Mouse (Mus musculus): Measurements from ENCODE around the gene Cacna1a. TPM values are rescaled to one million over a fixed set of nuclear protein-coding genes. Genes with fewer than 3 reads are reported as not detected.
"Not testable (repeated sequence)": the region's sequence is repeated elsewhere in the genome, so short reads cannot be mapped to it uniquely, and the experiment has no call there.

The Cacna1a gene
- polyA plus RNA-seq, 1 experiment from 2014 or later, result 0.74 TPM

GRCm38 (mm10) chr8:84664566-84665384 is 276.5 kb downstream of the Cacna1a start:
- Histone ChIP-seq H3K4me2 (peak overlapping the region; percentile 99), H3K9me3 (replicated peaks) (no peaks in the 10 kb centered on the region), H3K9ac (peak overlapping the region; percentile 93), H3K36me3 (no peaks in the 10 kb centered on the region), H3K27me3 (no peaks in the 10 kb centered on the region), H3K4me1 (replicated peaks) (peaks cover 79% of the 10 kb centered on the region), H3K27ac (peak overlapping the region; percentile 98), H3K4me3 (replicated peaks) (peak overlapping the region; percentile 81)
- DNase-seq, result peak; percentile 65
- ATAC-seq (ENCODE audit: low read depth), result peak; percentile 45
- WGBS (ENCODE audit: insufficient replicate concordance), result under 1% methylated on average over 29 of the region's 29 CpGs

GRCm38 (mm10) chr8:84665385-84665893 is 277.2 kb downstream of the Cacna1a start:
- peaks cover 78% of the 10 kb centered on the region for H3K4me1 ChIP-seq (replicated peaks)
- DNase-seq (no peak), ATAC-seq (ENCODE audit: low read depth) (peak; percentile 2; the same call in 1 of the 2 replicates)
- peaks cover under 1% of the 10 kb centered on the region; the same call in 1 of the 2 replicates for H3K36me3 ChIP-seq
- WGBS (ENCODE audit: insufficient replicate concordance), result 2% methylated on average over 14 of the region's 14 CpGs
- no peaks in the 10 kb centered on the region for H3K27me3 ChIP-seq
- peak overlapping the region; percentile 98 for H3K27ac ChIP-seq
- H3K4me2 ChIP-seq, result peak overlapping the region; percentile 99
- H3K4me3 ChIP-seq (replicated peaks), result peak overlapping the region; percentile 81
- H3K9ac ChIP-seq, result peak overlapping the region; percentile 93
- H3K9me3 ChIP-seq (replicated peaks), result no peaks in the 10 kb centered on the region

GRCm38 (mm10) chr8:84668081-84668480 is 279.8 kb downstream of the Cacna1a start:
- DNase-seq, result no peak
- Histone ChIP-seq H3K4me3 (replicated peaks) (no peak overlapping the region), H3K27me3 (no peaks in the 10 kb centered on the region), H3K9me3 (replicated peaks) (no peaks in the 10 kb centered on the region), H3K9ac (no peak overlapping the region), H3K4me1 (replicated peaks) (peaks cover 68% of the 10 kb centered on the region), H3K4me2 (no peak overlapping the region), H3K27ac (no peak overlapping the region), H3K36me3 (peaks cover 23% of the 10 kb centered on the region)
- WGBS (ENCODE audit: insufficient replicate concordance), result 67% methylated on average over 1 of the region's 1 CpGs
- no peak for ATAC-seq (ENCODE audit: low read depth)

GRCm38 (mm10) chr8:84668731-84669485 is 280.7 kb downstream of the Cacna1a start:
- no peak overlapping the region for H3K4me3 ChIP-seq (replicated peaks)
- H3K4me1 ChIP-seq (replicated peaks), result peaks cover 62% of the 10 kb centered on the region
- DNase-seq, result no peak
- no peak for ATAC-seq (ENCODE audit: low read depth)
- H3K9me3 ChIP-seq (replicated peaks), result no peaks in the 10 kb centered on the region
- no peak overlapping the region for H3K27ac ChIP-seq
- peaks cover 30% of the 10 kb centered on the region for H3K36me3 ChIP-seq
- H3K4me2 ChIP-seq, result no peak overlapping the region
- WGBS (ENCODE audit: insufficient replicate concordance), result 42% methylated on average over 6 of the region's 6 CpGs
- H3K9ac ChIP-seq, result 0 out of 2 replicates have a peak overlapping the region, but pooled peaks have one; percentile 11
- H3K27me3 ChIP-seq, result no peaks in the 10 kb centered on the region

- H3K27me3 ChIP-seq; H3K9me3 ChIP-seq (replicated peaks); DNase-seq; H3K4me2 ChIP-seq; H3K4me3 ChIP-seq (replicated peaks): not testable (repeated sequence)
- Histone ChIP-seq H3K36me3 (peaks cover 43% of the 10 kb centered on the region), H3K9ac (0 out of 2 replicates have a peak overlapping the region, but pooled peaks have one; percentile 8), H3K27ac (peak overlapping the region; percentile 25), H3K4me1 (replicated peaks) (peaks cover 58% of the 10 kb centered on the region)
- ATAC-seq (ENCODE audit: low read depth), result peak; percentile 49
- 58% methylated on average over 5 of the region's 5 CpGs for WGBS (ENCODE audit: insufficient replicate concordance)
Measured at GRCm38 (mm10) chr8:84670295-84671006, 282.2 kb downstream of the Cacna1a start.

GRCm38 (mm10) chr8:84677305-84677704 is 289.1 kb downstream of the Cacna1a start:
- Histone ChIP-seq H3K9ac (0 out of 2 replicates have a peak overlapping the region, but pooled peaks have one; percentile 11), H3K4me3 (replicated peaks) (no peak overlapping the region), H3K4me1 (replicated peaks) (peaks cover 35% of the 10 kb centered on the region), H3K4me2 (no peak overlapping the region), H3K36me3 (peaks cover 61% of the 10 kb centered on the region), H3K27ac (no peak overlapping the region), H3K9me3 (replicated peaks) (no peaks in the 10 kb centered on the region), H3K27me3 (no peaks in the 10 kb centered on the region)
- ATAC-seq (ENCODE audit: low read depth), result peak; percentile 25; the same call in 1 of the 2 replicates
- 84% methylated on average over 5 of the region's 5 CpGs for WGBS (ENCODE audit: insufficient replicate concordance)
- no peak for DNase-seq

GRCm38 (mm10) chr8:84681476-84681875 is 293.2 kb downstream of the Cacna1a start:
- H3K9ac ChIP-seq, result no peak overlapping the region
- H3K27ac ChIP-seq, result no peak overlapping the region
- no peaks in the 10 kb centered on the region for H3K9me3 ChIP-seq (replicated peaks)
- no peak for ATAC-seq (ENCODE audit: low read depth)
- H3K4me1 ChIP-seq (replicated peaks), result peaks cover 76% of the 10 kb centered on the region
- peaks cover 40% of the 10 kb centered on the region for H3K36me3 ChIP-seq
- WGBS (ENCODE audit: insufficient replicate concordance), result 82% methylated on average over 2 of the region's 2 CpGs
- H3K27me3 ChIP-seq, result no peaks in the 10 kb centered on the region
- H3K4me3 ChIP-seq (replicated peaks), result no peak overlapping the region
- DNase-seq, result no peak
- H3K4me2 ChIP-seq, result no peak overlapping the region

GRCm38 (mm10) chr8:84682257-84682656 is 294.0 kb downstream of the Cacna1a start:
- Histone ChIP-seq H3K4me3 (replicated peaks) (no peak overlapping the region), H3K9ac (no peak overlapping the region), H3K27ac (no peak overlapping the region), H3K27me3 (no peaks in the 10 kb centered on the region), H3K4me1 (replicated peaks) (peaks cover 77% of the 10 kb centered on the region), H3K9me3 (replicated peaks) (no peaks in the 10 kb centered on the region), H3K36me3 (peaks cover 32% of the 10 kb centered on the region), H3K4me2 (no peak overlapping the region)
- no peak for DNase-seq
- ATAC-seq (ENCODE audit: low read depth), result no peak
- 60% methylated on average over 2 of the region's 2 CpGs for WGBS (ENCODE audit: insufficient replicate concordance)

GRCm38 (mm10) chr8:84684537-84684936 is 296.3 kb downstream of the Cacna1a start:
- H3K4me3 ChIP-seq (replicated peaks), result no peak overlapping the region
- peaks cover 29% of the 10 kb centered on the region for H3K36me3 ChIP-seq
- H3K27me3 ChIP-seq, result no peaks in the 10 kb centered on the region
- DNase-seq, result no peak
- H3K9ac ChIP-seq, result peak overlapping the region; percentile 100; the same call in 1 of the 2 replicates
- H3K9me3 ChIP-seq (replicated peaks), result no peaks in the 10 kb centered on the region
- H3K4me1 ChIP-seq (replicated peaks), result peaks cover 75% of the 10 kb centered on the region
- H3K27ac ChIP-seq, result peak overlapping the region; percentile 96; the same call in 1 of the 2 replicates
- WGBS (ENCODE audit: insufficient replicate concordance), result 57% methylated on average over 3 of the region's 3 CpGs
- no peak overlapping the region for H3K4me2 ChIP-seq
- no peak for ATAC-seq (ENCODE audit: low read depth)

- Histone ChIP-seq H3K36me3 (peaks cover 32% of the 10 kb centered on the region), H3K4me3 (replicated peaks) (peak within 1 kb of the TSS; percentile 99), H3K27ac (peak within 1 kb of the TSS; percentile 96), H3K4me2 (peak within 1 kb of the TSS; percentile 94), H3K9ac (peak within 1 kb of the TSS; percentile 100), H3K27me3 (no peaks in the 10 kb centered on the region), H3K4me1 (replicated peaks) (peaks cover 87% of the 10 kb centered on the region), H3K9me3 (replicated peaks) (no peaks in the 10 kb centered on the region)
- ATAC-seq (ENCODE audit: low read depth) (peak; percentile 3; the same call in 1 of the 2 replicates), DNase-seq (peak; percentile 61)
- WGBS (ENCODE audit: insufficient replicate concordance), result 7% methylated on average over 20 of the region's 20 CpGs
Measured at GRCm38 (mm10) chr8:84686191-84687002, 298.2 kb downstream of the Cacna1a start, which contains the start of gene Trmt1. Gene Trmt1, plus strand, starts transcription at chr8:84686307.

Measured in liver, embryonic 13.5 days (tissue).